Mouse (Mus musculus) heart, adult 2 months (tissue): ENCODE results near the gene Specc1. TPM values are rescaled to one million over a fixed set of nuclear protein-coding genes. Genes with fewer than 3 reads are reported as not detected.
A peak's percentile ranks its signal among the peaks of the same experiment; 100 is the strongest.

Experiments
- DNase-seq, 2 experiments: peaks; one replicate each; pipeline ENCODE4 v3.0.0; 2021
- H3K27ac ChIP-seq: fragments of 200-600 bp; 2 replicates; pipeline ENCODE4 v1.8.1; 2022
- H3K27me3 ChIP-seq: fragments of 200-500 bp; 2 replicates; pipeline ENCODE4 v1.6.1; 2012; ENCODE audit warnings: mild to moderate bottlenecking, low read length, inconsistent platforms, mixed read lengths; ENCODE audit not compliant: control insufficient read depth, insufficient read depth
- H3K36me3 ChIP-seq: fragments of 200-500 bp; 2 replicates; pipeline ENCODE4 v1.6.1; 2012; ENCODE audit warnings: low read length, inconsistent platforms; ENCODE audit not compliant: control insufficient read depth, insufficient read depth
- H3K4me1 ChIP-seq: fragments of 200-500 bp; 2 replicates; pipeline ENCODE4 v1.6.1; 2011; ENCODE audit warnings: low read length; ENCODE audit not compliant: control insufficient read depth, insufficient read depth
- H3K4me3 ChIP-seq: fragments of 200-600 bp; 2 replicates; pipeline ENCODE4 v1.8.1; 2022
- H3K79me2 ChIP-seq: fragments of 200-500 bp; replicated peaks from 2 replicates; pipeline ENCODE4 v1.6.1; 2012; ENCODE audit warnings: mild to moderate bottlenecking, inconsistent platforms, low read length, moderate library complexity, mixed read lengths; ENCODE audit not compliant: control insufficient read depth, insufficient read depth
- H3K9ac ChIP-seq: fragments of 200-500 bp; 2 replicates; pipeline ENCODE4 v1.6.1; 2012; ENCODE audit warnings: low read depth, mild to moderate bottlenecking, control low read depth, inconsistent platforms, low read length, mixed read lengths
- CTCF ChIP-seq: fragments of 200-600 bp; IDR thresholded peaks from 2 replicates; pipeline ENCODE4 v1.8.1; 2022; ENCODE audit warnings: antibody characterized with exemption, mild to moderate bottlenecking, moderate library complexity
- EP300 ChIP-seq: fragments of 200-500 bp; IDR thresholded peaks from 2 replicates; pipeline ENCODE4 v1.6.1; 2011; ENCODE audit warnings: low read depth, low read length, control low read depth; ENCODE audit not compliant: insufficient read depth
- POLR2A ChIP-seq: fragments of 200-500 bp; IDR thresholded peaks from 2 replicates; pipeline ENCODE4 v1.6.1; 2011; ENCODE audit warnings: mild to moderate bottlenecking, low read depth, low read length, control low read depth; ENCODE audit not compliant: insufficient read depth
- WGBS: fragments of 180-500 bp; shearing (Covaris S2); methylation state at CpG from one replicate; pipeline ENCODE4 v1.1.7; 2018; 5-methylcytosine and 5-hydroxymethylcytosine counted together
- intact Hi-C: fragments of 180-260 bp; cut with DNase I; formaldehyde crosslinking; loops from one replicate; pipeline ENCODE4 v1.15.1; 2025
- polyA plus RNA-seq: library from polyadenylated mRNA; depleted of rRNA; stranded (reverse); fragments of >200 nt; gene quantifications from 2 replicates; pipeline ENCODE4 v1.2.3, GENCODE M21; 2012
- total RNA-seq, 2 experiments: library from RNA; stranded (reverse); gene quantifications; 2 replicates each; pipeline ENCODE4 v1.2.3; 2021

Specc1 gene
- total and polyA plus RNA-seq, 3 experiments = 3.5 to 21.6 (median 4.6) TPM

- H3K27ac ChIP-seq = no peak overlapping the region
- 54% methylated on average over 2 of the region's 2 CpGs for WGBS
Measured at GRCm38 (mm10) chr11:62040122-62040521, 83.6 kb downstream of the Specc1 start.

GRCm38 (mm10) chr11:62044627-62045026, 88.1 kb downstream of the Specc1 start:
- H3K27ac ChIP-seq = no peak overlapping the region
- H3K36me3 ChIP-seq = no peaks in the 10 kb centered on the region

More at GRCm38 (mm10) chr11:62040122-62040521, 83.6 kb downstream of the Specc1 start:
- intact Hi-C loops = no loop called here
- H3K4me1 ChIP-seq = no peaks in the 10 kb centered on the region
- H3K9ac ChIP-seq = no peak overlapping the region
- H3K4me3 ChIP-seq = no peak overlapping the region
- TF ChIP-seq CTCF = no peak
- no peak for TF ChIP-seq POLR2A
- TF ChIP-seq EP300 = no peak
- DNase-seq = no peak
- no peaks in the 10 kb centered on the region for H3K79me2 ChIP-seq
- no peaks in the 10 kb centered on the region for H3K27me3 ChIP-seq
- H3K36me3 ChIP-seq = no peaks in the 10 kb centered on the region

DNA sequence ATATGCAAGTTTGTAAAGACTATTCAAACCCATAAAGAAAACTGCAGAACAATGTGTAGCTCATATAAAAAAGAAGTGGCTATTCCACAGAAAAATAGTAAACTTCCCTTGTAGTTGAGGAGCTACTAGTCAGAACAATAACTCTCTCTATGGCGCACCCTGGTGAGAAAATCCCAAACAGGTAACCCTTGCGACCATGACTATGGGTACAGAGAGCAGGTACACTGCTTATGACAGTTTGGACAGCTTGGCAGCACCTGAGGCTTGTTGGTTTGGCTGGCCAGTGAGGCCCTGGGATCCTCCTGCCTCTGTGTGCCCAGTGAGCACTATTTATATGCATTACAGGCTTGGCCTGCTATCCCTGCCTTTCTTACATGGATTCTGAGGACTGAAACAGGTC, 89.4 kb downstream of the Specc1 start:
- no peaks in the 10 kb centered on the region for H3K36me3 ChIP-seq
- intact Hi-C loops = loop anchor here (2.0 kb wide), 1 partner anchor 97 kb away; no protein-coding TSS in a partner anchor
- TF ChIP-seq CTCF = no peak
- TF ChIP-seq POLR2A = no peak
- TF ChIP-seq EP300 = no peak
- DNase-seq = no peak
- H3K79me2 ChIP-seq = no peaks in the 10 kb centered on the region
- H3K4me3 ChIP-seq = no peak overlapping the region
- H3K27me3 ChIP-seq = no peaks in the 10 kb centered on the region
- no peak overlapping the region for H3K9ac ChIP-seq
- WGBS = 60% methylated on average over 2 of the region's 2 CpGs
- no peaks in the 10 kb centered on the region for H3K4me1 ChIP-seq
- H3K27ac ChIP-seq = no peak overlapping the region

More at GRCm38 (mm10) chr11:62044627-62045026, 88.1 kb downstream of the Specc1 start:
- TF ChIP-seq EP300 = no peak
- no peak for TF ChIP-seq POLR2A
- TF ChIP-seq CTCF = peak; percentile 63
- H3K27me3 ChIP-seq = no peaks in the 10 kb centered on the region
- H3K4me1 ChIP-seq = no peaks in the 10 kb centered on the region
- no peaks in the 10 kb centered on the region for H3K79me2 ChIP-seq
- H3K9ac ChIP-seq = no peak overlapping the region
- 30% methylated on average over 3 of the region's 3 CpGs for WGBS
- H3K4me3 ChIP-seq = no peak overlapping the region
- DNase-seq = peak in 1 of 2 experiments; percentile 9
- intact Hi-C loops = loop anchor here (2.0 kb wide), 1 partner anchor 96 kb away; no protein-coding TSS in a partner anchor

DNA sequence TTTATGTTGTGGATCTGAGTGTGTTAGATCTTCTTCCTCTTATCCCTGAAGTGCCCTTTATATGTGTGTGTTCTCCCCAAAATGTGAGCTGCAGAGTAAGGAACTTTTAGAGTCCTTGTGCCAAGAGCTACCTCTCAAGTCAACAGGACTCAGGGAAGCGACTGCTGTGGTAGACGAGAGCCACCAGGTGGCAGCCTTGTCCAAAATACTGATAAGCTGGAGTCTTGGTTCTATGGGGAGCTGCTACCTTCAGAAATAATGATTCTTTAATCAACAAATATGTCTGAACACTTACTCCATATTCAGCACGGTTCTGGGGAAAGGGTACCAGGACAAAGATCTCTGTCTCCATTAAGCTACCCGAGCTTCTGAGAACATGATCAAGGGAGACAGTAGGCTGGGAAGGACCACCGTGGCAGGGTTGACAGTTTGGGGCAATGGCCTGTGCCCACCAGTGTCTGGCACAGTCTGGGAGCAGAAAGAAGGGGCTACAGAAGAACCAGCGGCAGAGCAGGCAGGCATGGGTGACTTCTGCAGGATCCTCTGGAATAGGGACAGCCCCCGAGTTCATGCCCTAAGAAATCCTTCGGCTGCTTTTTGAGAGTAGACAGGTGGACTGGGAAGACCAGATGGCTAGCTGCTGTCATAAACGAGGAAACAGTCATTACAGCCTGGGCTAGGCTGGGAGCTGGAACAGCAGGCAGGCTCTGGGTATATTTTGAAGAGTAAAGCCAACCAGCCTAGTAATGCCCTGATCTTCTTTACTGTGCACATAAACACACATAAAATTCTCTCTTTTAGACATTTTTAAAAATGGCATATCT, 91.5 kb downstream of the Specc1 start:
- Histone ChIP-seq H3K9ac (no peak overlapping the region), H3K36me3 (no peaks in the 10 kb centered on the region), H3K4me3 (no peak overlapping the region), H3K79me2 (no peaks in the 10 kb centered on the region), H3K27ac (no peak overlapping the region), H3K27me3 (no peaks in the 10 kb centered on the region), H3K4me1 (no peaks in the 10 kb centered on the region)
- peak; percentile 75; the same call in 1 of the 2 replicates for TF ChIP-seq EP300
- TF ChIP-seq POLR2A = no peak
- TF ChIP-seq CTCF = peak; percentile 94
- intact Hi-C loops = loop anchor here (1.0 to 2.0 kb wide), 2 partner anchors 79 to 232 kb away; no protein-coding TSS in a partner anchor
- 40% methylated on average over 9 of the region's 9 CpGs for WGBS
- peak; percentile 64 to 67 for DNase-seq

DNA sequence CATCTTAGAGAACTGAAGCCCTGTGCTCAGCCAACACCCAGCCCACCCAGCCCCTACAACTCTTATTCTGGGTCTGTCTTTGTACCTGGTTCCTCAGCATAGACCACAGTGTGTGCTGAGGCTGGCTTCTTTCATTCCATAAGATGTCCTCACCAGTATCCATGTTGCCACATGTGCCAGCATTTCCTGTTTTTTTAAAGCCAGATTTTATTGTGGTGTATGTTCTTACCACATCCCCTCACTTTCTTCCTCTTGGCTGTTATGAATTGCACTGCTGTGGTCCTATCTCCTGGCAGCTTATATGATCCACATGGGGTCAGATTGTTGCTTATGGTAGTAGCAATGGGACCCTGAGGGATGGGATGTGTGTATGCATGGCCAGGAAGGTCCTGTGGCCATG, 92.6 kb downstream of the Specc1 start:
- Histone ChIP-seq H3K9ac (no peak overlapping the region), H3K36me3 (no peaks in the 10 kb centered on the region), H3K4me3 (no peak overlapping the region), H3K79me2 (no peaks in the 10 kb centered on the region), H3K27ac (no peak overlapping the region), H3K27me3 (no peaks in the 10 kb centered on the region), H3K4me1 (no peaks in the 10 kb centered on the region)
- intact Hi-C loops = loop anchor here (2.0 kb wide), 1 partner anchor 78 kb away; no protein-coding TSS in a partner anchor
- no peak for DNase-seq
- TF ChIP-seq POLR2A (no peak), CTCF (no peak), EP300 (no peak)
